Mouse (Mus musculus): Measurements from ENCODE around the gene Dennd4b. TPM values are rescaled to one million over a fixed set of nuclear protein-coding genes. Genes with fewer than 3 reads are reported as not detected.

Dennd4b gene
- total and polyA plus RNA-seq, 3 experiments, result 9.8 to 45.3 (median 27.8) TPM

- TF ChIP-seq EP300 (IDR thresholded peaks at IDR 0.05; ENCODE audit: low read length) (no peak), TBP (conservative IDR thresholded peaks at IDR 0.05; ENCODE audit: low read depth, low read length) (no peak), USF1 (IDR thresholded peaks at IDR 0.05; ENCODE audit: low read depth, low read length) (no peak), CTCF (conservative IDR thresholded peaks at IDR 0.05 in 1 of 2, IDR thresholded peaks at IDR 0.05 in 1 of 2; ENCODE audit: low read depth in 2 of 2, low read length in 2 of 2) (peak in 1 of 2 experiments; percentile 88; a peak in 3 of 4 replicates), IRF4 (IDR thresholded peaks at IDR 0.05; ENCODE audit: low read depth, low read length) (no peak; the same call in 1 of the 2 replicates), CHD2 (IDR thresholded peaks at IDR 0.05; ENCODE audit: low read length) (no peak), SIN3A (IDR thresholded peaks at IDR 0.05; ENCODE audit: low read length) (peak; percentile 60), MYC (IDR thresholded peaks at IDR 0.05; ENCODE audit: low read depth, low read length) (no peak), POLR2AphosphoS2 (IDR thresholded peaks at IDR 0.05; ENCODE audit: low read depth, low read length) (no peak)
Observed at GRCm38 (mm10) chr3:90220088-90220487, 44.9 kb upstream of the Dennd4b start (continued).

- no peak overlapping the region for H3K27ac ChIP-seq (ENCODE audit: insufficient read depth, low read depth)
- DNase-seq (ENCODE audit: extremely low read depth), result no peak
Observed at GRCm38 (mm10) chr3:90220531-90220951, 44.4 kb upstream of the Dennd4b start.

GRCm38 (mm10) chr3:90221123-90221522 lies 43.9 kb upstream of the Dennd4b start:
- dilution Hi-C loops (cut with MboI; ENCODE audit: extremely low pct_ligation_motif_present, extremely low pct_unique_long_range_greater_than_20kb, low sequenced_read_pairs) (no loop called here), in situ Hi-C loops (cut with MboI; ENCODE audit: low pct_ligation_motif_present, low pct_unique_long_range_greater_than_20kb, low sequenced_read_pairs) (loop anchor here (5.0 kb wide), 1 partner anchor 151 kb away; no protein-coding TSS in a partner anchor)
- H3K27ac ChIP-seq (ENCODE audit: insufficient read depth, low read depth), result no peak overlapping the region
- no peaks in the 10 kb centered on the region for H3K27me3 ChIP-seq (replicated peaks)
- no peak for DNase-seq (ENCODE audit: extremely low read depth)
- no peak overlapping the region for H3K9ac ChIP-seq (ENCODE audit: insufficient read depth, low read depth)
- no peaks in the 10 kb centered on the region for H3K36me3 ChIP-seq (replicated peaks in 1 of 2; ENCODE audit: control insufficient read depth in 1 of 2, insufficient read depth in 1 of 2, low read length in 1 of 2)
- TF ChIP-seq MAZ (IDR thresholded peaks at IDR 0.05; ENCODE audit: low read depth, low read length) (no peak), POLR2AphosphoS2 (IDR thresholded peaks at IDR 0.05; ENCODE audit: low read depth, low read length) (no peak)
- no peaks in the 10 kb centered on the region for H3K79me2 ChIP-seq (replicated peaks; ENCODE audit: control insufficient read depth, extremely low read depth, insufficient read depth, poor library complexity, severe bottlenecking)
- no peak overlapping the region for H3K4me2 ChIP-seq (ENCODE audit: insufficient read depth, low read depth, poor library complexity, severe bottlenecking)
- no peaks in the 10 kb centered on the region for H3K9me3 ChIP-seq (replicated peaks; ENCODE audit: low read length)
- no peak overlapping the region for H3K4me3 ChIP-seq (replicated peaks in 1 of 3; ENCODE audit: low read depth in 2 of 3, low read length in 2 of 3, poor library complexity in 1 of 3)
- H3K4me1 ChIP-seq (ENCODE audit: control insufficient read depth in 1 of 2, insufficient read depth in 2 of 2), result peaks cover 10 to 35% of the 10 kb centered on the region in 2 experiments; a peak in 3 of 4 replicates

More at GRCm38 (mm10) chr3:90220531-90220951, 44.4 kb upstream of the Dennd4b start:
- Histone ChIP-seq H3K4me1 (ENCODE audit: control insufficient read depth in 1 of 2, insufficient read depth in 2 of 2) (peaks cover 6 to 29% of the 10 kb centered on the region in 2 experiments; a peak in 3 of 4 replicates), H3K79me2 (replicated peaks; ENCODE audit: control insufficient read depth, extremely low read depth, insufficient read depth, poor library complexity, severe bottlenecking) (no peaks in the 10 kb centered on the region), H3K9me3 (replicated peaks; ENCODE audit: low read length) (no peaks in the 10 kb centered on the region), H3K27me3 (replicated peaks) (no peaks in the 10 kb centered on the region), H3K9ac (ENCODE audit: insufficient read depth, low read depth) (no peak overlapping the region), H3K4me2 (ENCODE audit: insufficient read depth, low read depth, poor library complexity, severe bottlenecking) (peak overlapping the region; percentile 48), H3K4me3 (replicated peaks in 1 of 3; ENCODE audit: low read depth in 2 of 3, low read length in 2 of 3, poor library complexity in 1 of 3) (no peak overlapping the region), H3K36me3 (replicated peaks in 1 of 2; ENCODE audit: control insufficient read depth in 1 of 2, insufficient read depth in 1 of 2, low read length in 1 of 2) (no peaks in the 10 kb centered on the region)
- no peak for TF ChIP-seq CHD2 (IDR thresholded peaks at IDR 0.05; ENCODE audit: low read length)
- no peak for TF ChIP-seq RAD21 (IDR thresholded peaks at IDR 0.05; ENCODE audit: low read depth, low read length)
- TF ChIP-seq ELF1 (IDR thresholded peaks at IDR 0.05; ENCODE audit: low read depth, low read length), result no peak
- TF ChIP-seq HCFC1 (IDR thresholded peaks at IDR 0.05; ENCODE audit: low read depth, low read length), result no peak
- TF ChIP-seq CHD1 (IDR thresholded peaks at IDR 0.05; ENCODE audit: low read depth, low read length), result no peak
- TF ChIP-seq USF2 (conservative IDR thresholded peaks at IDR 0.05; ENCODE audit: low read depth, low read length), result no peak
- TF ChIP-seq UBTF (IDR thresholded peaks at IDR 0.05; ENCODE audit: low read depth, low read length), result no peak
- dilution Hi-C loops (cut with MboI; ENCODE audit: extremely low pct_ligation_motif_present, extremely low pct_unique_long_range_greater_than_20kb, low sequenced_read_pairs) (no loop called here), in situ Hi-C loops (cut with MboI; ENCODE audit: low pct_ligation_motif_present, low pct_unique_long_range_greater_than_20kb, low sequenced_read_pairs) (loop anchor here (5.0 kb wide), 1 partner anchor 152 kb away; no protein-coding TSS in a partner anchor)

Data from CH12.LX (cell line).